Mouse (Mus musculus): ENCODE data around the gene Plin1. TPM values are rescaled to one million over a fixed set of nuclear protein-coding genes. Genes with fewer than 3 reads are reported as not detected.

Gene Plin1
- polyA plus RNA-seq (2014; fragmentation: Illumina TruSeq; extraction: RNeasy Lipid Tissue Mini Kit (QIAGEN cat#74804); ENCODE audit: low read depth, low replicate concordance), result 618 TPM

DNA sequence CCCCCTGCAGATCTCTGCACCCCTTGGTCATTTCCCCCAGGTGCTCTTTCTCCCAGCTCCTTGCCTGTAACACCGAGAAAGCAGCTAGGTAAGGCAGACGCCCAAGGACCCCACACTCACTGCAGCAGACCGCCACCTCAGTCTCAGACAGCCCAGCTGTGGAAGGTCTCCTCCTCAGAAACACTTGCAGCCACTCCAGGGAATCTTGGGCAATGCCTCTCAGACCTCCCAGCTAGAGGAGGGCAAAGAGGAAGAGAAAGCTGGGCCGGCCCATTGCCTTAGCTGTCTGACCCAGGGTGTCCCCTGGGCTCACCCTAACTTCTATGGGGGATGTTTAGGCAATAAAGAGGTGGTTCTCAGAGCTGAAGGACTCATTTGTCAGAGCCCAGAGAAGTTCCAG lies at the start of gene Plin1:
Gene Plin1 (minus strand): TSS at position 282 of the 400 bp plus-strand sequence.

DNA sequence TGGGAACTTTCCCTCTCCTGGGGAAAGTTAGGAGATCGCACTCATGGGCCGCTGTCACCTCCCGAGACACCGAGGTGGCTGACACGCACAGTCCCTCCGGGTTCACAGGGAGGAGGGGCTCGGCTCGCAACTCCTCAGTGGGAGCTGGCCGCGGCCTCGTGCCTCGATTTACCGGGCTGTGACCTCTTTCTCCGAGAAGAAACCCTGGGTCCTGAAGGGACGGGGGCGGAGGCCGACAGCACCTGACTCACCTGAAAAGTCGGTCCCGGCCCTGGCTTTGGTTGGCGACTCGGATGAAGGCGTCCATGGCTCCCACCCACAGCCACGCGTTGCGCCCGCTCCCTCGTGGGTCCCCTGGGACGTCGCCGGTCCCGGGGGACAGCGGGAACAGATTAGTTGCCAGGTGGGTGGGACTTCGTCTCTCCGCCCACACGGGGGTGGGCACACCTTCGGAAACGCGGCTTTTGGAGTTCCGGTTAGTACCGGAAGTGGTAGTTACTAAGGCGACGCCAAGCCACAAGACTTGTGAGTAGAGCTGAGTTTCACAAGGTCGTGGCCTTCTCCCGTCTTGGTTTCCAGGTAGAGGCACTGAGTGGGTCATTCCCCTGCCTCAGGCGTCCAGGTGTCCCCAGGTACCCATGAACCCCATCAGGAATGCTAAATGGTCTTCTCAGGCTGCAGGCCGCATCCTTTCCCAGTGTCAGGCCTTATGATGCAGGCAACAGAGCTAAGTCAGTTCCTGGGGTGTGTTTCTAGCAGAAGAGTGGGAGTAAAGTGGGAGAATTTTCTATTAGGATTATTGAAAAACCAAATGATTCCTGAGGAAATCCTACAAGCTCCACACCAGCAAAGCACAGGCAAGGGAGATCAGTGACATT lies 10.2 kb upstream of the Plin1 start, which contains the start of the genes Pex11a and Wdr93:
Gene Pex11a (minus strand): TSS at position 473 of the 878 bp plus-strand sequence.
Gene Wdr93 (plus strand): TSS at position 505 of the 878 bp plus-strand sequence.

DNA sequence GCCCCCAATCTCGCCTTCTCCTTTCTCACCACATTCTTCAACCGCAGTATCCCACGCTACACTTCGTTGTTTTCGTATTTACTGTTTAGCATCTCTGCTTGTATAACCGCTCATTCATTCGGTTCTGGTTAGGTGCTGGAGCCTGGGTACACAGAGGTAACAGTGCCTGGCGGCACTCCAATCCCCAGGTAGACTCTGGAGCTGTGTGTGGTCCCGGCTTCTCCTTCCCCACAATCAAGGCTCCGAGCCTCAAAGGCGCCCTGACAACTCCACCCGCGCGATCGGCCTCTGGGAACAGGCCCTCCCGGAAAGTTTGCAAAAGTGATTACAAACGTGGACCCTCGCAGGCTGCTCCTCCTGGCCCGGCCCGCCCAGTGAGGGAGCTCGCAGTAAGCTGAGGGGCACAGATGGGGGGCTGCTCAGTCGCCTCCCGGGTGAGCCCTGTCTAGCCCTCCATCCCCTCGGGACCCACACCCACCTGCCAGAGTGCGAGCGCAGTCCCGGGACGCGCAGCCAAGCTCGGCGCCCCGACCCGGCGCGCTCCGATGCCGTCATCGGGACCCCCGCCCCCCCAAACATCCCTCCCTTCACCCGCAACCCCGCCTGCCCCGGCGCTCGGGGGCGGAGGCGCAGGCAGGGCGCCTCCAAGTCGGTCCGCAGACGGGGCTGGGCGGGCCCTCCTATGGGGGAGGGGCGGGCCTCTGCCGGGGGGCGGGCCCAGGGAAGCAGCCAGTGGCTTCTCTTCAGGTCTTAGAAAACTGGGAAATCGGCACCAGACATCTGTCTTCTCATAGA lies 17.3 kb downstream of the Plin1 start, which contains the start of gene Kif7:
Gene Kif7 (minus strand): TSS at position 534 of the 795 bp plus-strand sequence.

Other genes starting within 250 kb of the Plin1 start
- 183 TPM for gene Rhcg, start 115.2 kb downstream of the Plin1 start, polyA plus RNA-seq (2014; fragmentation: Illumina TruSeq; extraction: RNeasy Lipid Tissue Mini Kit (QIAGEN cat#74804); ENCODE audit: low read depth, low replicate concordance)
- 0.32 TPM for gene Ticrr, start 72.7 kb downstream of the Plin1 start, polyA plus RNA-seq (2014; fragmentation: Illumina TruSeq; extraction: RNeasy Lipid Tissue Mini Kit (QIAGEN cat#74804); ENCODE audit: low read depth, low replicate concordance)
- 2.1 TPM for gene Kif7, start 17.2 kb downstream of the Plin1 start, polyA plus RNA-seq (2014; fragmentation: Illumina TruSeq; extraction: RNeasy Lipid Tissue Mini Kit (QIAGEN cat#74804); ENCODE audit: low read depth, low replicate concordance)
- gene Pex11a, start 10.2 kb upstream of the Plin1 start, polyA plus RNA-seq (2014; fragmentation: Illumina TruSeq; extraction: RNeasy Lipid Tissue Mini Kit (QIAGEN cat#74804); ENCODE audit: low read depth, low replicate concordance), result 41.6 TPM
- gene Wdr93, start 10.3 kb upstream of the Plin1 start, polyA plus RNA-seq (2014; fragmentation: Illumina TruSeq; extraction: RNeasy Lipid Tissue Mini Kit (QIAGEN cat#74804); ENCODE audit: low read depth, low replicate concordance), result 3.9 TPM
- gene Mesp1, start 60.9 kb upstream of the Plin1 start, polyA plus RNA-seq (2014; fragmentation: Illumina TruSeq; extraction: RNeasy Lipid Tissue Mini Kit (QIAGEN cat#74804); ENCODE audit: low read depth, low replicate concordance), result 1.6 TPM
- 1.1 TPM for gene Mesp2, start 77.8 kb upstream of the Plin1 start, polyA plus RNA-seq (2014; fragmentation: Illumina TruSeq; extraction: RNeasy Lipid Tissue Mini Kit (QIAGEN cat#74804); ENCODE audit: low read depth, low replicate concordance)
- gene Anpep, start 128.2 kb upstream of the Plin1 start, polyA plus RNA-seq (2014; fragmentation: Illumina TruSeq; extraction: RNeasy Lipid Tissue Mini Kit (QIAGEN cat#74804); ENCODE audit: low read depth, low replicate concordance), result 17.7 TPM
- 12.7 TPM for gene Ap3s2, start 187.7 kb upstream of the Plin1 start, polyA plus RNA-seq (2014; fragmentation: Illumina TruSeq; extraction: RNeasy Lipid Tissue Mini Kit (QIAGEN cat#74804); ENCODE audit: low read depth, low replicate concordance)
- gene Arpin, start 202.5 kb upstream of the Plin1 start, polyA plus RNA-seq (2014; fragmentation: Illumina TruSeq; extraction: RNeasy Lipid Tissue Mini Kit (QIAGEN cat#74804); ENCODE audit: low read depth, low replicate concordance), result 18.0 TPM

Data from adipose tissue, adult 10 weeks (tissue).